Mouse (Mus musculus) gonadal fat pad, adult 2 months (tissue): ENCODE results near the gene Hsd3b5. TPM values are rescaled to one million over a fixed set of nuclear protein-coding genes. Genes with fewer than 3 reads are reported as not detected.
"Not testable (repeated sequence)": the region's sequence is repeated elsewhere in the genome, so short reads cannot be mapped to it uniquely, and the experiment has no call there.

Experiments
- DNase-seq: peaks from one replicate; pipeline ENCODE4 v3.0.0-alpha.2; 2012; ENCODE audit warnings: low read depth
- polyA plus RNA-seq: library from polyadenylated mRNA; depleted of rRNA; stranded (reverse); fragments of >200 nt; gene quantifications from 2 replicates; pipeline ENCODE4 v1.2.3, GENCODE M21; 2012; rRNA removed

Gene Hsd3b5
- polyA plus RNA-seq, result not detected in 2 replicates

DNA sequence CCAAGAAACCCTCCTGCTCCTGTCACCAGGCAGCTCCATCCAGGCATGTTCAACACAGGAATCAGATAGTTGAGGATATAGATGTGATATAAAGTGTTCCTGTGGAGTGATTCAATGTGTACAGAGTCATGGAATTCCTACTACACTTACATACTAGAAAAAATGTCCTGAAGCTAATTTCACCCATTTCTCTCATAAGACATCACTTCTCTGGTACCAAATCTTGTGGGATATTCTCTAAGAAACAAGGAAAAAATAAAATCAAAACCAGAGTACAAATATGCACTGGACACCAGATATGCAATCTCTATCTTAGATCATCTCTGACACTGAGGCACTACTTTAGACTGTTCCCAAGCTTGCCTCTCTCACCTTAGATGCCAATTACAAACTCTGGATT lies at the start of gene Hsd3b5:
Gene Hsd3b5 (minus strand): TSS at position 101 of the 400 bp plus-strand sequence.
- DNase-seq, result no peak

GRCm38 (mm10) chr3:98635145-98635544 lies 5.1 kb upstream of the Hsd3b5 start:
- no peak for DNase-seq

DNA sequence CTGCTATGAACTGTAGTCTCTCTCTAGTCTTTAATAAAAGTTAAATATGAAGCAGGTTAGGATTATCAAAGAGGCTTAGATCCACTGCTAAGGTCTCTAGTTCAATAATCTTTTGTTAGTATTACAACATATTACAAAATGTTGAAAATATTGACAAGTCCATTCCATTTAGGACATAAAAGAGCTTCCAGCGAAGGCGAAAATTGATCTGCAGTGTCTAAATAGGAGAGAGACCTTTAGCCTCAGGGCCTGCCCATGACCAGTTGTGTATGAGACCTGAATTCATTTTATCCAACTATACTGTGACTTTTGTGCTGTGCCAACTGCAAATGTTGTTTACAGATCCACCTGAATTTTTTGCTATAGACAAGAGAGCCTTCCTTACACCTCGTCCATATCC lies 419 bp downstream of the Hsd3b5 start:
- no peak for DNase-seq

GRCm38 (mm10) chr3:98616786-98617185 lies 13.3 kb downstream of the Hsd3b5 start:
- not testable (repeated sequence) for DNase-seq

DNA sequence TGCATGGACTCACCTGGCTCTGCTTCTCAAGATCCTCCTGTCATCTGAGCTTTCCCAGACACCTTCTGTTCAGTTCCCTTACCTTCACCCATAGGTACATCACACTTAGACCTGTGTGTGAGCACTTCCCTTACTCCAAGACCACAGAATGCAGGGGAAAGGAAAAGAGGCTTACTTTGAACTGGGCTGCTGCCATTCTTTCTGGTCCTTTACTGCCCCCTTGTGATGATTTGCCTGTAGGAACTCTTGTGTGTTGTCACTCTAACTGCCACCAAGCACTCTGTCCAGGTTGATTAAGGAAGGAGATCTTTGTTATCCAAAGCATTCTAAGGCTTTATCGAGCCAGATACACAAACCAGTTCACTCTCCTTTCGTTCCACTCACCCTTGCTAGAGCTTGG lies 13.8 kb downstream of the Hsd3b5 start:
- DNase-seq, result not testable (repeated sequence)

GRCm38 (mm10) chr3:98614406-98614927 lies 15.6 kb downstream of the Hsd3b5 start:
- DNase-seq, result not testable (repeated sequence)

- no peak for DNase-seq
Measured at GRCm38 (mm10) chr3:98613963-98614362, 16.1 kb downstream of the Hsd3b5 start.

DNA sequence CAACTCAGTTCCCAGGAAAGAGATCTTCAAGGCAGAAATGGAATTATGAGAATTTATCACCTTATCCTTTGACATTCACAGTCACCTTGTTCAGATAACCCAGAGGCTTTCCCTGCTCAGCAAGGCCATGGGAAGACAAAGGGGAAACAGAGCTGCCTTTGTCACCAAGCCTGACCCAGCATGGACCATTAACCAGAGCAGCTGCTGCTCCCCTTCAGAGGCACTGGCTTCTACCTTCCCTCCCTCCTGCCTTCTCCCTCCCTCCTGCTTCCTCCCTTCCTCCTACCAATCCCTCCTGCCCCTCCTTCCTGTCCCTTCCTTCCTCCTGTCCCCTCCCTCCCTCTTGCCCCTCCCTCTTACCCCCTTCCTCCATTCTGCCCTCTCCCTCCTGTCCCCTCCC lies 16.5 kb downstream of the Hsd3b5 start:
- not testable (repeated sequence) for DNase-seq

- DNase-seq, result no peak
Measured at GRCm38 (mm10) chr3:98588707-98589106, 41.3 kb downstream of the Hsd3b5 start, which contains the start of gene Gm10681. Gene Gm10681 (minus strand): TSS chr3:98588807.

- no peak for DNase-seq
Measured at GRCm38 (mm10) chr3:98587721-98588120, 42.3 kb downstream of the Hsd3b5 start.

- not testable (repeated sequence) for DNase-seq
Measured at GRCm38 (mm10) chr3:98582622-98583021, 47.4 kb downstream of the Hsd3b5 start.

DNA sequence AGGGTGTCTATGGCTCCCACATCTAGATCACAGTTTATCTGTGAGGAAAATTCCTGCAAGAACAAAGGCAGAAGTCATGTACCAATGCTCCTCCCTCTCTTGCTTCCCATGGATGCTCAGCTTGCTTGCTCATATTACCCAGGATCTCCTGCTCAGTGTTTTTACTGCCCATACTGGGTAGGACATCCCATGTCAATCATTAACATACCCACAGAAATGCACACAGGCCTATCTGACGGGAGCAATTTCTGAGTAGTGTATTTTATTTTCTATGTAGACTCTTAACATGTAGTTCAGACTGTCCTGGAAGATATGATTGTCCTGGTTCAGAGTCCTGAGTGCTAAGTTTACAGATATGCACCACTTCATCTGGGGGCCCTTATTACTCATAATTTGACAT lies 47.9 kb downstream of the Hsd3b5 start:
- DNase-seq, result not testable (repeated sequence)

GRCm38 (mm10) chr3:98581024-98581423 lies 49.0 kb downstream of the Hsd3b5 start:
- DNase-seq, result not testable (repeated sequence)

Other genes starting within 250 kb of the Hsd3b5 start
- 13.0 and 18.2 TPM in 2 replicates for gene Zfp697, start 247.8 kb downstream of the Hsd3b5 start, polyA plus RNA-seq
- not detected in 2 replicates for gene Gm4450, start 173.1 kb downstream of the Hsd3b5 start, polyA plus RNA-seq
- gene Hsd3b4, start 119.7 kb downstream of the Hsd3b5 start, polyA plus RNA-seq, result not detected in 2 replicates
- gene Gm10681, start 41.4 kb downstream of the Hsd3b5 start, polyA plus RNA-seq, result not detected in 2 replicates
- gene Hsd3b2, start 94.3 kb upstream of the Hsd3b5 start, polyA plus RNA-seq, result not detected in 2 replicates
- gene Hsd3b3, start 132.9 kb upstream of the Hsd3b5 start, polyA plus RNA-seq, result not detected in 2 replicates
- 0.20 TPM in 1 of 2 replicates, not detected in the other for gene Hsd3b6, start 184.2 kb upstream of the Hsd3b5 start, polyA plus RNA-seq
- gene Hsd3b1, start 229.5 kb upstream of the Hsd3b5 start, polyA plus RNA-seq, result 0.37 TPM in 1 of 2 replicates, not detected in the other